Mouse (Mus musculus) ES-CJ7 (cell line): ENCODE results near the gene Lurap1.

Source experiments
- DNase-seq: peaks from one replicate; pipeline ENCODE4 v3.0.0; 2011; ENCODE audit warnings: low read depth, low spot score

Lurap1 gene

DNA sequence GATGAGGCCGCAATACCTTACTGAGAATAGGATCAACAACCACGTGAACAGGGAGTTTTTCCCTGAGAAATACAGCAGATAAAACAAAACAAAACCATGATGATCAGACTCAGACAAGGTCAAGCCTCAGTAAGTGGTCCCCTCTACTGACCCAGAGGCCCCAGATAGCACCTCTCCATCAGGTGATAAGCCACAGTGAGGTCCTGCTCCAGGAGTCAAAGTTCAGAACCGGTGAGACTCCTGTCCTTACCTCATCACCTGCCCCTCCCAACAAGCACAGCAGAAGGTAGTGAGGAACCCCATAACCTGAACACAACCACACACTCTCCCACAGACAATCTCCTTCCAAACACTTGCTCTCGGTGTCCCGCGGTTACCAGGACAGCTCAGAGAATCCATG lies 40.4 kb downstream of the Lurap1 start:
- DNase-seq: no peak

DNA sequence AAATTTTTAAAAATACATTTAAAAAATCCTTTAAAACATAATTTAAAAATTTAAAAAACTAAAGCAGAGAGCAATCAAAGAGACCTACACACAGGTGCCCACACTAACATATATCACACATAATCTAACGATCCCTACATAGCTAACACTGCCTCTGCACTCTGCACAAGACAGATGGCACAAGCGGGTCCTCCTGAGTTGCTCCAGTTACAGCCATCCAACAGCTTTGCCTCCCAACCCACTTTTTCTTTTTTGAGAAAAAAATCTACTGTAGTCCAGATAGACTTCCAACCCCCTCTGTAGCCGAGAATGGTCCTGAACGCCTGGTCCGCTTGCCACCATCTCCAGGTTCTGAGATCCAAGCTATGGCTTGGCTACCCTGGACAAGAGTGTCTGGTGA lies 45.9 kb downstream of the Lurap1 start:
- DNase-seq: no peak

DNA sequence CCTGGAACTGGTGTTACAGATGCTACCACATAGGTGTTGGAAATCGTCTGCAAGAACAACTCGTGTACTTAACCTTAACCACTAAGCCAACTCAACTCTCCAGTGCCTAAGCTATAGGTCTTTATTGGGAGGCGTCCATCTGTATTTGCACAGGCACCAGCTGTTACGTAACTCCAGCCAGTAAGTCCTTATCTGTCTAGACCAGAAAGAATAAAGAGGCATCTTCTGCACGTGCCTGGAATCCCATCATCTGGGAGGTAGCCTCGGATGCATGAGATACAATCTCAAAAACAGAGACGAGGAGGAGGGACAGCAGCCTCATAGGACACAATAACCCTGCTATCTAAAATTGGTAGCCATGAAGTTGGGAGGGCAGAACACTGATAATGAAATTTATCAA lies 50.2 kb downstream of the Lurap1 start:
- DNase-seq: no peak

DNA sequence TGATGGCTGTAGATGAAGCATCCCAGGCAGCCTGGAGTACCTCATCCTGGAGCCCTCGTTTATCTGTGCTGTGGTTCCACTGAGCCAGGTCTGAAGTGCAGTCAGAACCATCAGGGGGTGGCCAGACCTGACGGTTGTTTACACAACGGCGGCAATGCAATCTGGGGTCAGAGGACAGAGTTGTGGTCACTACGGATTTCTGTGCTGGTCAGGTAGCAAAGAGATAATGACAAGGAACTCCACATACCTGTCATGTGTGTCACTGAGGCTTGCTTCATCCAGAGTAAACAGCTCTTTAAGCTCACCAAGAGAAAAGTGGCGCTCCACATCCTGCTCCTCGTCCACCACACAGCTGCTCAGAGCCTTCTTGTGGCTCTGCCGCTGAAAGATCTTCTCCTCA lies 53.9 kb downstream of the Lurap1 start:
- no peak for DNase-seq

DNA sequence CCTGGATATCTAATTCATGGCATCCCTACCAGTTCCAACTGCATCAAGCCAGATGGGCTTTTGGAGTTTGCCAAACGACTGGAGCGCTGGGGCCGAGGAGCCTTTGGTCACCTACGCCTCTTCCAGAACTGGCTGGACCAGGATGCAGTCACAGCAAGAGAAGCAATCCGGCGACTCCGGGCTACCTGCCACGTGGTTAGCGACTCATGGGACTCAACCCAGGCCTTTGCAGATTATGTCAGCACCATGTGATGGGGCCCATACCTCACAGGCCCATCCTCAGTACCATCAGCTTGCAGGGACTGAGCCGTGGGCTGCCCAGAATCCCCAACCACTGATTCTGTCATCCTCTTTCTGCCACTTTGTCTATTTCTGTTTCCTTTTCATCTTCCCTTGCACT lies 54.8 kb downstream of the Lurap1 start:
- DNase-seq: no peak

DNA sequence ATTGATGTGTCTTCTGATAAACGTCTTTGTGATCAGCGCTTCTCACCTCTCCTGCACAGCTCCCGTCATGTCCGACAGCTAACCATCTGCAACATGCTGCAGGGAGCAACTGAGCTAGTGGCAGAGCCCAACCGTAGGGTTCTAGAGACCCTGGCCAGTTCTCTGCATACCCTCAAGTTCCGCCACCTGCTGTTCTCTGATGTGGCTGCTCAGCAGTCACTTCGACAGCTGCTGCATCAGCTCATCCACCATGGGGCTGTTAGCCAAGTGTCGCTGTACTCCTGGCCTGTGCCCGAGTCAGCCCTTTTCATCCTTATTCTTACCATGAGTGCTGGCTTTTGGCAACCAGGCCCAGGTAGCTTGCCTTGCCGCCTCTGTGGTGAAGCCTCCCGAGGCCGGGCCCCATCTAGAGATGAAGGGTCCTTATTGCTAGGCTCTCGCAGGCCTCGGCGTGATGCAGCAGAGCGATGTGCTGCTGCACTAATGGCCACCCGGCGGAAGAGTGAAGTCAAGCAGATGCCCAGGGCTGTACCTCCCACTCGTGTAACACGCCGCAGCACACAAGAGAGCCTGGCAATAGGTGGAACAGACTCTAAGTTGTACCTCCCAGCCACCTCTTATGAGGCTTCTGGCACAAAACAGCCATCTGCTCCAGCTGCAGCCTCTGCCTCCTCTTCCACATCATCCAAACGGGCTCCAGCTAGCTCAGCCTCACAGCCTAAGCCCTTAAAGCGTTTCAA lies 62.5 kb downstream of the Lurap1 start:
- peak; percentile 35 for DNase-seq
